Mouse (Mus musculus) layer of hippocampus, adult 2 months (tissue): ENCODE measurements around the gene Pdc. TPM values are rescaled to one million over a fixed set of nuclear protein-coding genes. Genes with fewer than 3 reads are reported as not detected.
"Not testable (repeated sequence)": the region's sequence is repeated elsewhere in the genome, so short reads cannot be mapped to it uniquely, and the experiment has no call there.

Experiments
- DNase-seq, 2 experiments: peaks; one replicate each; pipeline ENCODE4 v3.0.0; 2022; ENCODE audit warnings: low spot score in 2 of 2
- H3K27ac ChIP-seq: fragments of 200-600 bp; 2 replicates; pipeline ENCODE4 v1.8.1; 2022
- H3K4me3 ChIP-seq: fragments of 200-600 bp; 2 replicates; pipeline ENCODE4 v1.8.1; 2022; ENCODE audit warnings: mild to moderate bottlenecking
- CTCF ChIP-seq: fragments of 200-600 bp; conservative IDR thresholded peaks from 2 replicates; pipeline ENCODE4 v1.8.1; 2022; ENCODE audit warnings: antibody characterized with exemption, mild to moderate bottlenecking, moderate library complexity
- long read RNA-seq, 2 experiments: library from polyadenylated mRNA; stranded (forward); transcript quantifications; one replicate each; pipeline ENCODE4 v2.0.0; 2021; ENCODE audit warnings: borderline mapping rate in 2 of 2
- total RNA-seq, 2 experiments: library from RNA; stranded (reverse); gene quantifications; 2 replicates each; pipeline ENCODE4 v1.2.3; 2021

Gene Pdc
- not detected for total RNA-seq
- long read RNA-seq, experiment 1 = 0 reads
- long read RNA-seq, experiment 2 = 0 reads

DNA sequence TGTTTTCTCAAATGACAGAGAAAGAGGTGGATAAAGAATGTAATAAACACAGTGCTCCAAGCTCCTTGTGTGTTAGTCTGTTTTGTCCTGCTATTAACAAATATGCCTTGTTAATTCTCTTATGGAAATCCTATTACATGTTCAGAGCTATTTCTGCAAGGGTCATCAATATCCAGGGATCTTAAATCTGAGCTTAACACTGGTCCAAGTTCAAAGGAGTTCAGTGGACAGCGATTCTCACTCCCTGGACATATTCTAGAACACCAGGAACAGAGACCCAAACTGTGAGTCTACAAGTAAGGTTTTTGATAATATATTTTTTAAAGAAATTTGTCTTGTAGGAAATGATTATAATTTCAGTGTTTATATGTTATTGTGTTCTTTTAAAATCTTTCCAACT is at the start of gene Pdc:
TSS of gene Pdc (plus strand) at position 213 of the 400 bp plus-strand sequence.
- H3K27ac ChIP-seq = no peak within 1 kb of the TSS
- no peak for DNase-seq
- no peak within 1 kb of the TSS for H3K4me3 ChIP-seq
- no peak for TF ChIP-seq CTCF

DNA sequence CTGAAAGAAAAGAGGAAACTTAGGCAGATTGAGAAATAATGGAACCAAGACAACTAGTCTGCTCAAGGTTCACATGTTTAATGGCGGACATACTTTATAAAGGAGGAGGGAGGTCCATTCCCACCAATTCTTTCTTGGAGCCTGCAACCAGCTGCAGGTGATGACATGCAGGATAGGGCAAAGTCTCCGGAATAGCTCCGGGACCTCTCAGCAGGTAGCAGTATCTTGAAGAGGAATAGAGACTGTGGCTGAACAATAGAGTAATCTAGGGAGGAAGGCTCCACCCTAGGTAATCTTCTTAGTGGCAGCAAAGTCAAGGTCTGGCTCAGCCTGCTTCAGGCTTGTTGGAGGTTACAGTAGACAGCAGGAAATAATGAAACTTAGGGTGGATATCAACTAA is 25.2 kb upstream of the Pdc start:
- not testable (repeated sequence) for H3K4me3 ChIP-seq, DNase-seq, H3K27ac ChIP-seq

DNA sequence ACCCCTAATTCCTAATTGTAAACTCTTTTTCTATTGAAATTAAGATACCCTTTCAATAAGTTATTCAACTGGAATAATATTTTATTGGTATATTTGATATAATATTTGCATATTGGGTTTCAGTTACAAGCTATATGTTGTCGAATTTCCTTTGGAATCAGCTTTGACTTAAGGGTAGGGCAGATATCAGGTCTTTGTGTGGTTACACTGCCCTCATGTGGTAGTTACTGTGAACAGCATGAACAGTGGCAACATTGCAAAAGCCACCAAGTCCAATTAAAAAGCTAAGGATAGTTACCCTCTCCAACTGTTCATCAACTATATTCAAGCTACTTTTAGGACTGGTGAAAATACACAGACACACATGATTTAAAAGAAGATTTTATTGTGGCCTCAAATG is 11.6 kb upstream of the Pdc start:
- no peak overlapping the region for H3K27ac ChIP-seq
- H3K4me3 ChIP-seq = no peak overlapping the region
- peak; percentile 86 for TF ChIP-seq CTCF
- DNase-seq = peak; percentile 29 to 47

GRCm38 (mm10) chr1:150335111-150335510 is 15.9 kb downstream of the Pdc start:
- DNase-seq = no peak
- no peak for TF ChIP-seq CTCF
- Histone ChIP-seq H3K4me3 (no peak overlapping the region), H3K27ac (no peak overlapping the region)

DNA sequence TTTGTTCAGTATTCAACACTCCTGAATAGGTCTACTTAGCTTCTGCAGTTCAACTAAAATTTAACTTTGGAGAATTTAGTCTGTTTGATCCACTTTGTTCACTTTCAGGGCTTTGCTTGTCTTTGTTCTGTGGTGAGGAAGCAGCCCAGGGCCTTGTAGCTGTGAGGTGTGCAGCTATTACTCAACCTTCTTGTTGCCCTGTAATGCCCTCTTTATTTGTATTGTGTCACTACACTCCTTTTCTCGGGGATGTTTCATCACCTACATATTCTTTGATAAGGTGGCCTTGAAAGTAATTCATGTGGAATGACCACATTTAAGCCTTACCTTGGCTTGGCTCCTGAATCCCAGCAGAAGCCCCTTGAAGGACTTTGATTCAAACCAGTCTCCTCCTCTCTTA is 41.6 kb downstream of the Pdc start:
- TF ChIP-seq CTCF = no peak
- no peak overlapping the region for H3K27ac ChIP-seq
- no peak overlapping the region for H3K4me3 ChIP-seq
- DNase-seq = no peak

DNA sequence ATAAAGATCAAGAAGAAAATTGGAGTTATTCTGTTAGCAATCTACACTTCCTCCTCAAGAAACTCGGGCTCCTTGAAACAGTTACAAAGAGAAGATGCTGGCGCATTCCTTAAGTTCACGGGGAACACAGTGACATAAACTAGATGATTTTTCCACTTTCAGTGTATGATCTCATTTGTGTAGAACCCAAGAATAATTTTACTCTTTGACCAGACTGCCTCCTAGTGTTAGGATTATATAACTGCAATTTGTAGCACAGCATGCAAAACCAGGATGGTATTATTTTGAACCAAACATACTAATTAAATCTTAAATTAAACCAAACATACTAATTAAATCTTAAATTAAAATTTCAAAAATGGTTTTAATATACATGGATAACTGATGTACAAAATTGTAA is 53.7 kb downstream of the Pdc start:
- no peak overlapping the region for H3K4me3 ChIP-seq
- TF ChIP-seq CTCF = peak; percentile 75
- no peak overlapping the region for H3K27ac ChIP-seq
- DNase-seq = no peak

DNA sequence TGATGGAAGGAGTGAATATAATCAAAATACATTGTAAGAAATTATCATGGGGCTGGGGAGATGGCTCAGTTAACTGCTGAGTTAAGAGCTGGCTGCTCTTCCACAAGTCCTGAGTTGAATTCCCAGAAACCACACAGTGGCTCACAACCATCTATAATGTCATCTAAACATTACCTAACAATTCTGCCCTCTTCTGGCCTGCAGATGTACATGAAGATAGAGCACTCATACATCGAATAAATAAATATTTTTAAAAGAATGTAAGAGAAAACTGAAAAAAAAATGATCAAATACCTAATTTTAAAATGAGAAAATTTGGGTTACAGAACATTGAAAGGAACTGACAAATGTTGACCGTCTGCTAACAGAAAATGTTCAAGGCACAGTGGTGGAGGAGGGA is 55.0 kb downstream of the Pdc start:
- no peak for DNase-seq
- TF ChIP-seq CTCF = peak; percentile 53
- H3K27ac ChIP-seq = peak overlapping the region; percentile 36

More for the DNA sequence above, 55.0 kb downstream of the Pdc start:
- no peak overlapping the region for H3K4me3 ChIP-seq

Other genes starting within 250 kb of the Pdc start
- gene Ptgs2, start 219.4 kb upstream of the Pdc start, total RNA-seq = 10 to 100 TPM; 19.8 to 21.0 TPM
- gene Tpr, start 73.4 kb downstream of the Pdc start, total RNA-seq = 100 to 1,000 TPM; 110 TPM
- 10 to 100 TPM; 62.6 to 64.8 TPM for gene Odr4, start 73.7 kb downstream of the Pdc start, total RNA-seq
- gene Prg4, start 146.7 kb downstream of the Pdc start, total RNA-seq = 1 to 10 TPM in 1 of 2 experiments, under 1 TPM in 1; 0.97 to 1.3 TPM